Mouse (Mus musculus): ENCODE data around the gene Sertad2. TPM values are rescaled to one million over a fixed set of nuclear protein-coding genes. Genes with fewer than 3 reads are reported as not detected.

Sertad2 gene
- polyA plus RNA-seq, 1 experiment from 2014 or later: 32.2 TPM

Other genes with a start within 250 kb of the Sertad2 start
- 12.1 and 12.4 TPM in 2 replicates for gene Slc1a4, start 210.5 kb upstream of the Sertad2 start, polyA plus RNA-seq (2016; fragmentation: Nextera tagmentation; extraction: Ambion mirVana)
- 12.4 and 12.9 TPM in 2 replicates for gene Aftph, start 198.3 kb downstream of the Sertad2 start, polyA plus RNA-seq (2016; fragmentation: Nextera tagmentation; extraction: Ambion mirVana)